ENCODE assay signal across 8 mouse cellular contexts in genomic region chr1:75450314-75451005, GRCm38 (mm10). TPM values are rescaled to one million over a fixed set of nuclear protein-coding genes. Genes with fewer than 3 reads are reported as not detected.
DNase-seq lines count a peak whose midpoint lies in the region; ATAC-seq and TF ChIP-seq lines count a peak whose summit lies in the region.

TSS of gene Asic4 (plus strand) at chr1:75450436.

- no peak within 1 kb of the TSS for H3K27ac ChIP-seq in kidney, embryonic 14.5 days (ENCODE audit: low read depth, low read length)
- H3K27ac ChIP-seq in hindbrain, embryonic 13.5 days, result peak within 1 kb of the TSS; percentile 93

- peak within 1 kb of the TSS; percentile 61 for H3K4me2 ChIP-seq in kidney, embryonic 14.5 days (replicated peaks; ENCODE audit: low read depth, low read length)
- peak within 1 kb of the TSS; percentile 71 for H3K4me2 ChIP-seq in hindbrain, embryonic 13.5 days

- peak within 1 kb of the TSS; percentile 53 for H3K9ac ChIP-seq in kidney, embryonic 14.5 days (ENCODE audit: low read depth, low read length)
- peak within 1 kb of the TSS; percentile 78 for H3K9ac ChIP-seq in hindbrain, embryonic 13.5 days

- no peak for ATAC-seq in kidney, embryonic 14.5 days (ENCODE audit: low FRiP score, low TSS enrichment)
- no peak for ATAC-seq in hindbrain, embryonic 13.5 days (ENCODE audit: low FRiP score)
- peak; percentile 63 for ATAC-seq in megakaryocyte progenitor cell, adult 5-6 weeks (replicated peaks; ENCODE audit: poor library complexity)
- no peak for ATAC-seq in inflammation-experienced regulatory T-cells, adult 6 months

- peaks cover 33% of the 10 kb centered on the region for H3K27me3 ChIP-seq in kidney, embryonic 14.5 days (ENCODE audit: control insufficient read depth, insufficient read depth, low read length)
- peaks cover 66% of the 10 kb centered on the region for H3K27me3 ChIP-seq in hindbrain, embryonic 13.5 days

- WGBS in kidney, embryonic 14.5 days, result 2% methylated on average over 35 of the region's 35 CpGs
- WGBS in hindbrain, embryonic 13.5 days, result 2% methylated on average over 35 of the region's 35 CpGs

- peaks cover 73% of the 10 kb centered on the region for H3K4me1 ChIP-seq in kidney, embryonic 14.5 days (ENCODE audit: control insufficient read depth, insufficient read depth, low read length)
- peaks cover 98% of the 10 kb centered on the region for H3K4me1 ChIP-seq in hindbrain, embryonic 13.5 days (replicated peaks)

- TF ChIP-seq CTCF in brain, embryonic 14.5 days (IDR thresholded peaks at IDR 0.05; ENCODE audit: borderline replicate concordance, extremely low read depth, insufficient read depth, insufficient read length), result no peak

- no peak for DNase-seq in kidney, adult 11 months
- DNase-seq in brain, embryonic 14.5 days (ENCODE audit: low read depth), result peak; percentile 77
- DNase-seq in cerebellum, adult 9-10 months, result no peak
- no peak for DNase-seq in lung, postnatal 36 days

- H3K36me3 ChIP-seq in kidney, embryonic 14.5 days (ENCODE audit: control insufficient read depth, insufficient read depth, low read length), result no peaks in the 10 kb centered on the region
- no peaks in the 10 kb centered on the region for H3K36me3 ChIP-seq in hindbrain, embryonic 13.5 days

- TF ChIP-seq POLR2A in brain, embryonic 14.5 days (IDR thresholded peaks at IDR 0.05; ENCODE audit: borderline replicate concordance, extremely low read depth, insufficient read depth, insufficient read length, poor library complexity, severe bottlenecking), result no peak

- no peaks in the 10 kb centered on the region for H3K9me3 ChIP-seq in kidney, embryonic 14.5 days (ENCODE audit: control insufficient read depth, low read length)
- H3K9me3 ChIP-seq in hindbrain, embryonic 13.5 days, result no peaks in the 10 kb centered on the region

- peak within 1 kb of the TSS; percentile 27 for H3K4me3 ChIP-seq in kidney, embryonic 14.5 days (ENCODE audit: low read length)
- H3K4me3 ChIP-seq in hindbrain, embryonic 13.5 days, result peak within 1 kb of the TSS; percentile 41

RNA-seq across cellular contexts. Expression of gene Asic4, which starts in this region (rescaled TPM):
- polyA plus RNA-seq in kidney, embryonic 14.5 days (2014; fragmentation: Nextera tagmentation; extraction: Ambion mirVana), result 0.32 and 0.41 TPM in 2 replicates
- 23.3 and 41.3 TPM in 2 replicates for polyA plus RNA-seq in brain, embryonic 14.5 days (2012; rRNA removed)
- polyA plus RNA-seq in hindbrain, embryonic 13.5 days (2015; fragmentation: Nextera tagmentation; extraction: Ambion mirVana), result 25.9 and 29.3 TPM in 2 replicates
- total RNA-seq in megakaryocyte progenitor cell, adult 5-6 weeks (2015), result not detected in 2 replicates
- not detected in 2 replicates for total RNA-seq in megakaryocyte progenitor cell, adult 5-6 weeks (2017)
- polyA plus RNA-seq in inflammation-experienced regulatory T-cells, adult 6 months (2017; shearing (Covaris generic)), result not detected

Comparison
In these comparisons a context has a peak if more than half of its experiments do, and no peak if none do; other contexts are left out.
1. RNA of gene Asic4 (polyA plus RNA-seq): 23.3 to 41.3 TPM in brain, embryonic 14.5 days and 25.9 to 29.3 TPM in hindbrain, embryonic 13.5 days; 0.32 to 0.41 TPM in kidney, embryonic 14.5 days and not detected in inflammation-experienced regulatory T-cells, adult 6 months; every median in the first group is over 10 times any median in the second.
2. Peak in ATAC-seq in megakaryocyte progenitor cell, adult 5-6 weeks; RNA of the gene not detected or under 1 TPM.